Mouse (Mus musculus) thymus, adult 2 months (tissue): ENCODE data around the gene Slc23a2.

Source experiments
- CTCF ChIP-seq: fragments of 200-500 bp; IDR thresholded peaks from 2 replicates; pipeline ENCODE4 v1.5.1; 2012; ENCODE audit warnings: mild to moderate bottlenecking, control low read depth, low read length, moderate library complexity, borderline replicate concordance; ENCODE audit not compliant: control insufficient read depth, poor library complexity, insufficient read depth; ENCODE audit errors: extremely low read depth
- POLR2A ChIP-seq: fragments of 200-500 bp; IDR thresholded peaks from 2 replicates; pipeline ENCODE4 v1.6.1; 2012; ENCODE audit warnings: mild to moderate bottlenecking, low read length, control low read depth, moderate library complexity; ENCODE audit not compliant: control insufficient read depth, poor library complexity, insufficient read depth; ENCODE audit errors: extremely low read depth

DNA sequence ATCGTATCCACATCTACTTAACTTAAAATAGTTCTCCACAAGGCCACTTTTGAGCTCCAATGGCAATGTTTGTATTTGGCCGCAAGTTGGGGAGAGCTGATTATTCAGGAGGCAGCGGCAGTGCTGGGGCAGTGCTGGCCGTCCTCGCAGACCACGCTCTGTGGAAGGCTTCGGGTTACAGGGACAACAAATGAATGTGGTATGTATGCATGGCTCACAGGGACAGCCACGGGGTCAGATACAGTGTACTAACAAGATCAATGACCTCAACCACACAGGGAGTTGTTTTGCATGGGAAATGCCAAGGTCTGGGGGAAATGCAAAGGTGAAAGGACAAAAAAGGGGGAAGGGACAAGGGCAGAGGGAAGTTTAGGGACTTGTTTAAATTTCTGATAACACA, 41.6 kb downstream of the Slc23a2 start:
- TF ChIP-seq CTCF (no peak), POLR2A (no peak)
